ENCODE assay signal across 1 mouse cellular context in genomic region chr6:83500462-83500861, GRCm38 (mm10).
TF ChIP-seq lines count a peak whose summit lies in the region.

No protein-coding gene starts in this region.

TF ChIP-seq in MEL, 35 proteins besides CTCF, POLR2A, EP300 and RAD21:
- TF ChIP-seq ZC3H11A (IDR thresholded peaks at IDR 0.05; ENCODE audit: low read depth, low read length) (peak; percentile 26; the same call in 1 of the 2 replicates), GATA1 (IDR thresholded peaks at IDR 0.05; ENCODE audit: low read depth, low read length) (no peak), SMC3 (IDR thresholded peaks at IDR 0.05; ENCODE audit: low read depth, low read length) (peak; percentile 62)
